In the genomic region with DNA sequence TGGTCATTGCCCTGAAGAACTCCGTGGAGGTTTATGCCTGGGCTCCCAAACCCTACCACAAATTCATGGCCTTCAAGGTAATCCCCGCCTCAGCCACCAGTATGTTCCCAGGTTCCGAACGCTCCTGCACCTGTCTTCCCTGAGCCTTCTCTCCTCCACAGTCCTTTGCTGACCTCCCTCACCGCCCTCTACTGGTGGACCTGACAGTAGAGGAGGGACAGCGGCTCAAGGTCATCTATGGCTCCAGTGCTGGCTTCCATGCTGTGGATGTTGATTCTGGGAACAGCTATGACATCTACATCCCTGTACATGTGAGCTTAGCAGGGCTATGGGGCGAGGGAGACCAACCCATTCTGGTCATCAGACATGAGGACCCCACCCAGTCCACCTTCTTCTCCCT, we compare ENCODE assay signal across 27 mouse cellular contexts. TPM values are rescaled to one million over a fixed set of nuclear protein-coding genes. Genes with fewer than 3 reads are reported as not detected.
A peak's percentile ranks its signal among the peaks of the same experiment; 100 is the strongest.
DNase-seq lines count a peak whose midpoint lies in the region; ATAC-seq and TF ChIP-seq lines count a peak whose summit lies in the region.
"Had no signal": no experiment of that assay in that cellular context is flagged by ENCODE, and none has a peak within 500 bp of the region (broad histone marks: within the 10 kb centered on the region; RNA-seq: fewer than 3 reads in every experiment).

No protein-coding gene starts in this region.

- H3K27ac ChIP-seq in kidney, postnatal 0 days = no peak overlapping the region
- H3K27ac ChIP-seq in lung, embryonic 14.5 days (ENCODE audit: low read depth) = no peak overlapping the region
- H3K27ac ChIP-seq in cortical plate, adult 2 months (ENCODE audit: insufficient read depth, low read length) = no peak overlapping the region
- H3K27ac ChIP-seq in embryonic facial prominence, embryonic 10.5 days (replicated peaks) = no peak overlapping the region
- H3K27ac ChIP-seq: forebrain, embryonic 13.5 days; heart, embryonic 10.5 days; hindbrain, embryonic 14.5 days; limb, embryonic 12.5 days; macrophage; midbrain, embryonic 13.5 days; neural tube, embryonic 13.5 days had no signal

- no peak overlapping the region for H3K9ac ChIP-seq in kidney, postnatal 0 days (ENCODE audit: low read depth, low read length)
- H3K9ac ChIP-seq in lung, embryonic 14.5 days = no peak overlapping the region
- H3K9ac ChIP-seq: forebrain, embryonic 13.5 days; hindbrain, embryonic 14.5 days; limb, embryonic 12.5 days; midbrain, embryonic 13.5 days; neural tube, embryonic 13.5 days had no signal

- H3K27me3 ChIP-seq in kidney, postnatal 0 days (ENCODE audit: insufficient read depth, low read length) = no peaks in the 10 kb centered on the region
- no peaks in the 10 kb centered on the region for H3K27me3 ChIP-seq in lung, embryonic 14.5 days (ENCODE audit: insufficient read depth, low read length)
- H3K27me3 ChIP-seq in embryonic facial prominence, embryonic 10.5 days (replicated peaks; ENCODE audit: low read depth, poor library complexity, severe bottlenecking) = peaks cover 23% of the 10 kb centered on the region

- peak; percentile 54 for TF ChIP-seq CTCF in kidney, postnatal 0 days (IDR thresholded peaks at IDR 0.05; ENCODE audit: low read depth)
- TF ChIP-seq CTCF in lung, embryonic 14.5 days (IDR thresholded peaks at IDR 0.05; ENCODE audit: low read depth) = peak; percentile 40; the same call in 1 of the 2 replicates
- 0 out of 2 replicates have a peak, but pooled peaks have one; percentile 12 for TF ChIP-seq CTCF in cortical plate, adult 2 months (IDR thresholded peaks at IDR 0.05; ENCODE audit: extremely low read depth, insufficient read depth, low read length)

- WGBS in kidney, postnatal 0 days = 84% methylated on average over 7 of the region's 7 CpGs
- 70% methylated on average over 7 of the region's 7 CpGs for WGBS in lung, embryonic 14.5 days
- WGBS in embryonic facial prominence, embryonic 10.5 days = 77% methylated on average over 7 of the region's 7 CpGs

- ATAC-seq in kidney, postnatal 0 days (replicated peaks; ENCODE audit: low FRiP score, low read depth) = no peak
- ATAC-seq in lung, embryonic 14.5 days (ENCODE audit: insufficient read depth) = no peak
- ATAC-seq: CD4-positive, CD25-positive, alpha-beta regulatory T cell, adult 4 months; forebrain, embryonic 13.5 days; midbrain, embryonic 13.5 days had no signal

- H3K4me3 ChIP-seq in kidney, postnatal 0 days (replicated peaks; ENCODE audit: low read depth, low read length) = no peak overlapping the region
- no peak overlapping the region for H3K4me3 ChIP-seq in lung, embryonic 14.5 days (ENCODE audit: low read depth, low read length)
- H3K4me3 ChIP-seq in cortical plate, adult 2 months (ENCODE audit: insufficient read depth, low read length) = no peak overlapping the region
- no peak overlapping the region for H3K4me3 ChIP-seq in embryonic facial prominence, embryonic 10.5 days
- H3K4me3 ChIP-seq: erythroblast, embryonic 14.5 days; forebrain, embryonic 13.5 days; heart, embryonic 10.5 days; limb, embryonic 12.5 days; midbrain, embryonic 13.5 days; neural tube, embryonic 13.5 days had no signal

- peaks cover 12% of the 10 kb centered on the region; the same call in 1 of the 2 replicates for H3K4me1 ChIP-seq in kidney, postnatal 0 days (replicated peaks; ENCODE audit: insufficient read depth, low read length)
- peaks cover 10% of the 10 kb centered on the region; the same call in 1 of the 2 replicates for H3K4me1 ChIP-seq in lung, embryonic 14.5 days (ENCODE audit: insufficient read depth)
- H3K4me1 ChIP-seq in cortical plate, adult 2 months (ENCODE audit: control insufficient read depth, insufficient read depth, low read length) = no peaks in the 10 kb centered on the region
- H3K4me1 ChIP-seq in embryonic facial prominence, embryonic 10.5 days = peaks cover 20% of the 10 kb centered on the region

- DNase-seq in adrenal gland, postnatal 14 days = peak; percentile 54
- no peak for DNase-seq in adrenal gland, adult 18-20 months (ENCODE audit: low spot score in 2 of 2)
- no peak for DNase-seq in kidney, postnatal 0 days (ENCODE audit: low spot score)
- DNase-seq in kidney, adult 8-10 months = no peak
- DNase-seq in lung, embryonic 14.5 days = no peak
- DNase-seq in lung, postnatal 25 days (ENCODE audit: low spot score) = no peak
- no peak for DNase-seq in embryonic facial prominence, embryonic 10.5 days (ENCODE audit: low spot score)
- DNase-seq: cerebellum, adult 8-10 months; gastrocnemius, postnatal 25 days; heart, postnatal 14 days; layer of hippocampus, adult 9-11 months; lung, adult 18-20 months; thymus, postnatal 36 days had no signal

- H3K4me2 ChIP-seq in kidney, postnatal 0 days (ENCODE audit: low read length) = no peak overlapping the region
- H3K4me2 ChIP-seq in lung, embryonic 14.5 days = no peak overlapping the region
- H3K4me2 ChIP-seq: forebrain, embryonic 13.5 days; hindbrain, embryonic 14.5 days; limb, embryonic 12.5 days; midbrain, embryonic 13.5 days; neural tube, embryonic 13.5 days had no signal

- H3K36me3 ChIP-seq in kidney, postnatal 0 days (ENCODE audit: insufficient read depth, low read length) = peaks cover 49% of the 10 kb centered on the region
- peaks cover 58% of the 10 kb centered on the region for H3K36me3 ChIP-seq in lung, embryonic 14.5 days (ENCODE audit: insufficient read depth)
- H3K36me3 ChIP-seq in embryonic facial prominence, embryonic 10.5 days (replicated peaks) = peaks cover 64% of the 10 kb centered on the region

- no peak for TF ChIP-seq POLR2A in cortical plate, adult 2 months (IDR thresholded peaks at IDR 0.05; ENCODE audit: extremely low read depth, insufficient read depth, low read length)

- H3K9me3 ChIP-seq in kidney, postnatal 0 days (replicated peaks; ENCODE audit: low read length) = no peaks in the 10 kb centered on the region
- no peaks in the 10 kb centered on the region for H3K9me3 ChIP-seq in lung, embryonic 14.5 days (ENCODE audit: low read depth, low read length)
- no peaks in the 10 kb centered on the region for H3K9me3 ChIP-seq in embryonic facial prominence, embryonic 10.5 days
- H3K9me3 ChIP-seq: forebrain, embryonic 13.5 days; heart, embryonic 10.5 days; limb, embryonic 12.5 days; midbrain, embryonic 13.5 days; neural tube, embryonic 13.5 days had no signal

RNA-seq across cellular contexts. Expression of a gene that starts 3.1 kb away (rescaled TPM):
- not detected in 2 replicates for total RNA-seq in adrenal gland, postnatal 14 days (2021)
- total RNA-seq in adrenal gland, adult 18-20 months (2021) = not detected
- polyA plus RNA-seq in kidney, postnatal 0 days (2015; fragmentation: Nextera tagmentation; extraction: Ambion mirVana) = not detected in 2 replicates
- polyA plus RNA-seq in lung, embryonic 14.5 days (2014; fragmentation: Nextera tagmentation; extraction: Ambion mirVana) = not detected in 2 replicates
- polyA plus RNA-seq in cortical plate, adult 2 months (2012; rRNA removed) = not detected in 2 replicates
- polyA plus RNA-seq in embryonic facial prominence, embryonic 10.5 days (2016; fragmentation: Nextera tagmentation; extraction: Ambion mirVana) = not detected in 2 replicates
- total RNA-seq: adrenal gland, postnatal 4 days; gastrocnemius, postnatal 25 days; heart, postnatal 14 days had no signal
- polyA plus RNA-seq: embryonic facial prominence, embryonic 11.5 days; erythroblast, embryonic 14.5 days; forebrain, embryonic 13.5 days; heart, embryonic 10.5 days; hindbrain, embryonic 14.5 days; intestine, embryonic 14.5 days; limb, embryonic 12.5 days; macrophage; midbrain, embryonic 13.5 days; neural tube, embryonic 13.5 days; small intestine, adult 2 months had no signal

RNA-seq across cellular contexts. Expression of a gene that starts 6.5 kb away (rescaled TPM):
- total RNA-seq in adrenal gland, postnatal 14 days (2021) = not detected in 2 replicates
- under 1 TPM in 1 of 2 experiments, not detected in 1; 0.38 TPM for total RNA-seq in adrenal gland, adult 18-20 months (2021)
- polyA plus RNA-seq in kidney, postnatal 0 days (2015; fragmentation: Nextera tagmentation; extraction: Ambion mirVana) = 0.25 and 0.29 TPM in 2 replicates
- polyA plus RNA-seq in lung, embryonic 14.5 days (2014; fragmentation: Nextera tagmentation; extraction: Ambion mirVana) = not detected in 2 replicates
- polyA plus RNA-seq in cortical plate, adult 2 months (2012; rRNA removed) = 0.19 and 0.27 TPM in 2 replicates
- polyA plus RNA-seq in embryonic facial prominence, embryonic 10.5 days (2016; fragmentation: Nextera tagmentation; extraction: Ambion mirVana) = not detected in 2 replicates
- total RNA-seq: heart, postnatal 14 days had no signal
- polyA plus RNA-seq: embryonic facial prominence, embryonic 11.5 days; forebrain, embryonic 13.5 days; heart, embryonic 10.5 days; hindbrain, embryonic 14.5 days; limb, embryonic 12.5 days; macrophage; midbrain, embryonic 13.5 days had no signal

RNA-seq across cellular contexts. Expression of a gene that starts 26.4 kb away (rescaled TPM):
- 0.49 and 0.56 TPM in 2 replicates for total RNA-seq in adrenal gland, postnatal 14 days (2021)
- total RNA-seq in adrenal gland, adult 18-20 months (2021) = under 1 TPM in 1 of 2 experiments, not detected in 1; 0.22 TPM
- polyA plus RNA-seq in kidney, postnatal 0 days (2015; fragmentation: Nextera tagmentation; extraction: Ambion mirVana) = 0.16 and 0.19 TPM in 2 replicates
- polyA plus RNA-seq in lung, embryonic 14.5 days (2014; fragmentation: Nextera tagmentation; extraction: Ambion mirVana) = 0.81 and 1.1 TPM in 2 replicates
- polyA plus RNA-seq in cortical plate, adult 2 months (2012; rRNA removed) = not detected in 2 replicates
- polyA plus RNA-seq in embryonic facial prominence, embryonic 10.5 days (2016; fragmentation: Nextera tagmentation; extraction: Ambion mirVana) = 0.26 and 0.76 TPM in 2 replicates
- total RNA-seq: gastrocnemius, postnatal 25 days had no signal

RNA-seq across cellular contexts. Expression of a gene that starts 34.5 kb away (rescaled TPM):
- total RNA-seq in adrenal gland, postnatal 14 days (2021) = 69.6 and 88.5 TPM in 2 replicates
- total RNA-seq in adrenal gland, adult 18-20 months (2021) = 10 to 100 TPM; 72.6 to 80.7 TPM
- 109 and 113 TPM in 2 replicates for polyA plus RNA-seq in kidney, postnatal 0 days (2015; fragmentation: Nextera tagmentation; extraction: Ambion mirVana)
- polyA plus RNA-seq in lung, embryonic 14.5 days (2014; fragmentation: Nextera tagmentation; extraction: Ambion mirVana) = 97.0 and 98.8 TPM in 2 replicates
- 124 and 128 TPM in 2 replicates for polyA plus RNA-seq in cortical plate, adult 2 months (2012; rRNA removed)
- polyA plus RNA-seq in embryonic facial prominence, embryonic 10.5 days (2016; fragmentation: Nextera tagmentation; extraction: Ambion mirVana) = 89.7 and 91.9 TPM in 2 replicates

RNA-seq across cellular contexts. Expression of a gene that starts 34.8 kb away (rescaled TPM):
- total RNA-seq in adrenal gland, postnatal 14 days (2021) = 175 and 184 TPM in 2 replicates
- total RNA-seq in adrenal gland, adult 18-20 months (2021) = 100 to 1,000 TPM; 131 to 138 TPM
- polyA plus RNA-seq in kidney, postnatal 0 days (2015; fragmentation: Nextera tagmentation; extraction: Ambion mirVana) = 227 and 239 TPM in 2 replicates
- polyA plus RNA-seq in lung, embryonic 14.5 days (2014; fragmentation: Nextera tagmentation; extraction: Ambion mirVana) = 128 and 133 TPM in 2 replicates
- 139 and 143 TPM in 2 replicates for polyA plus RNA-seq in cortical plate, adult 2 months (2012; rRNA removed)
- 135 and 137 TPM in 2 replicates for polyA plus RNA-seq in embryonic facial prominence, embryonic 10.5 days (2016; fragmentation: Nextera tagmentation; extraction: Ambion mirVana)
